Mouse (Mus musculus) adrenal gland, adult 2 months (tissue): ENCODE data around the gene Banf1. TPM values are rescaled to one million over a fixed set of nuclear protein-coding genes. Genes with fewer than 3 reads are reported as not detected.
"Not testable (repeated sequence)": the region's sequence is repeated elsewhere in the genome, so short reads cannot be mapped to it uniquely, and the experiment has no call there.

Experiments used
- DNase-seq: peaks from one replicate; pipeline ENCODE4 v3.0.0; 2021
- long read RNA-seq: library from polyadenylated mRNA; stranded (forward); transcript quantifications from one replicate; pipeline ENCODE4 v2.0.0, GENCODE M21; 2021
- polyA plus RNA-seq: library from polyadenylated mRNA; depleted of rRNA; stranded (reverse); fragments of >200 nt; gene quantifications from 2 replicates; pipeline ENCODE4 v1.2.3, GENCODE M21; 2012; rRNA removed
- total RNA-seq, 2 experiments: library from RNA; stranded (reverse); gene quantifications; 2 replicates each; pipeline ENCODE4 v1.2.3; 2021

Gene Banf1
- total RNA-seq: 100 to 1,000 TPM; 138 to 155 TPM
- 99.6 and 110 TPM in 2 replicates for polyA plus RNA-seq
- long read RNA-seq, transcript Banf1-202 (3 exons, 758 nt): minor isoform, 13 of 140 reads
- long read RNA-seq, transcript Banf1-204 (2 exons, 743 nt): minor isoform, 6 of 140 reads
- long read RNA-seq, transcript Banf1-201 (3 exons, 1,261 nt): major isoform, 68 of 140 reads
- long read RNA-seq, partial matches to known transcripts: 45 of 140 reads
- long read RNA-seq, other reads (novel, unspliced or antisense): 7 of 140 reads

DNA sequence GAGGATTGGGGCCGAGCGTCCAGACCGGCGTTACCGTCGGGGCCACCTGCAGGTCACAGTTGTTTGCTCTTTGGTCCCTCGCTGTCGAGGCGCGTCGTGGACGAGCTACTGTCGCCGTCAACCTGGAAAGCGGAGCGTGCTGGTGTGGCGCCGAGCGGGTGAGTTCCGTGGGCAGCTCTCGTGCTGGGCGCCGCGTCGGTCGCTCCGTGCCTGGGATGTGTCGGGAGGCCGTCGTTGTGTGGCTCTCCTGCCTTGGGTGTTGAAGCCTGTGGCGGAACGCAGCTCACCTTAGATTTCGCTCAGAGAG is at the start of gene Banf1:
TSS of gene Banf1 (minus strand) at position 116 of the 307 bp plus-strand sequence.
- no peak for DNase-seq

DNA sequence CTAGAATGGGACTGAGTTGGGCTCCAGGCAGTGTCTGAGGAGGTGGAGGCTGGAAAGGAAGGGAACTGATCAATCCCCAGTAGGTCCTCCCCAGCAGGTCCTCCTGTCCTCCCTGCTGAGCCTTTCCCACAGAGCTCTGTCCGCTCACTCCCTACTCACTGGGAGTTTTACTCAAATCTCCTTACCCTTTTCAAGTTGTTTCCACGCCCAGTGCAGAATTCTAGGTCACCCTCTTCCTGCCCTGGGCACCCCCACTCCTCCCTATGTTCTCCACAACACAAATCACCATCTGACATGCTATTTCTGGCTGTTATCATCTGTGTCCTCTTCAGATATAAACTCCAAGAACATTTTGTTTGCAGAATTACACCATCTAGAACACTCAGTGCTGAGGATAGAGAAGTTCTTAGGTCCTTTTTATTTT is 47.6 kb upstream of the Banf1 start:
- peak; percentile 51 for DNase-seq

DNA sequence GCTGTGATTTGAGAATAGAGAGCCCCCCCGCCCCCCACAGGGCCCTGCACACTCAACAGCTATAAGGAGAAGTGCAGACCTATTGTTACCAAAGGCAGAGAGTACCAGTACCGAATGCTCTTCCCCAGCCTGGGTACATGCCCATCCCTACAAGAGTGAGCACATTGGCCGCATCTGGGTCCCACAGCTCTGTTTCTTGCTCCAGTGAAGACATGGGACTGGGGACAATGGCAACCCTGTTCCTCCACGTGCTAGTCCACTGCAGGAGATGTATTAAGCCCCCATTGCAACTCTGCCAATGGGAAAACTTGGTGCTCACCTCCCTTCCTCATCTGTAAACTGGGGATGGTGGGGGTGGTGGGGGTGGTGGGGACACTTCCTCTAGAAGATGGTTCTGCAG is 46.9 kb upstream of the Banf1 start:
- no peak for DNase-seq

DNA sequence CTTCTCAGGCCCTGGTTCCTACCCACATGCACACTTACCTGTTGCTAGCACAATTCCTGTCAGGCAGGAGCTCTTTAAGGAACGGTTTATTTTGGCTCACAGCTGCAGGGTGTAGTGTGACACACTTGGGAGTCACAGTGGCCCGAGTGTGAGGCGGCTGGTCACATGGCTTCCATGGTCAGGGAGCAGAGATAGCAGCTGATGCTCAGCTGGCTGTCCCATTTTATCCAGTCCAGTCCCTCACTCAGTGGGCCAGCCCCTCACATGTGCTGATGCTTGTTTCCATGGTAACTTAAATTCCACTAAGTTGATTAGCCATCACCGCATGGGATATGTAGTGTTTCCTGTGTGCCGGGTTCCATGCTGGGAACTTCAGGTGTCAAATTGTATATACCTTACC is 45.0 kb upstream of the Banf1 start:
- no peak for DNase-seq

DNA sequence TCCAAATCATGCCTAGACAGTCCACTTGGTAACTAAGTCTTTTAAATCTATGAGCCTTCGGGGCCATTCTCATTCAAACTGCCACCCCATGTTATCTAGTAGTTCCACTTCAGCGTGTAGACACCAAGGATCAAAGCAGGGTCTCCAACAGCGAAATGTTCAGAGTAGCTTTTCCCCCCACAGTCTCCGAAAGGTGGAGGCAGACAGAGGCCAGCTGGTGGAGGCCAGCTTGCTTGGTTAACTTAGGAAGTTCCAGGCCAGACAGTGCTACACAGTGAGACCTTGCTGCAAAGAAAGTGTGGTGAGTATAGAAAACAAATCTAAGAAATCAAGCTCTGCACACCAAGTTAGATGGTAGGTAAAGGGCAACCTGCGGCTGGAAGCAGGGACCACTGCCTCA is 43.7 kb upstream of the Banf1 start:
- DNase-seq: no peak

DNA sequence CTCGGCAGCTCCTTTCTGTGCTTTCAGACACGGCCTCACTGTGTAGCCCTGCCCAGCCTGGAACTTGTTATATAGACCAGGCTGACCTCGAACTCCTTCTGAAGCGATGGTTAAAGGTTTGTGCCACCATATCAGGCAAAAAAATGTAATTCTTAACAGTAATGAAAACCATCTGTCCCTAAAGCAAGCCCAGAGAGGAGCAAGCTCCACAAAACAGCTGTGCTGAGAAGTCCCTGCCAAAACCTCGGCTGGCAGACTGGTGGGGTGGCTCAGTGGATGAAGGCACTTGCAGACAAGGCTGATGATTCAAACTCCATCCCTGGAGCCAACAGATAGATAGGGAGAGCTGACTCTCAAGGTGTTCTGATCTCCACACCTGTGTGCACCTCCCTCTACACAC is 42.1 kb upstream of the Banf1 start:
- DNase-seq: no peak

DNA sequence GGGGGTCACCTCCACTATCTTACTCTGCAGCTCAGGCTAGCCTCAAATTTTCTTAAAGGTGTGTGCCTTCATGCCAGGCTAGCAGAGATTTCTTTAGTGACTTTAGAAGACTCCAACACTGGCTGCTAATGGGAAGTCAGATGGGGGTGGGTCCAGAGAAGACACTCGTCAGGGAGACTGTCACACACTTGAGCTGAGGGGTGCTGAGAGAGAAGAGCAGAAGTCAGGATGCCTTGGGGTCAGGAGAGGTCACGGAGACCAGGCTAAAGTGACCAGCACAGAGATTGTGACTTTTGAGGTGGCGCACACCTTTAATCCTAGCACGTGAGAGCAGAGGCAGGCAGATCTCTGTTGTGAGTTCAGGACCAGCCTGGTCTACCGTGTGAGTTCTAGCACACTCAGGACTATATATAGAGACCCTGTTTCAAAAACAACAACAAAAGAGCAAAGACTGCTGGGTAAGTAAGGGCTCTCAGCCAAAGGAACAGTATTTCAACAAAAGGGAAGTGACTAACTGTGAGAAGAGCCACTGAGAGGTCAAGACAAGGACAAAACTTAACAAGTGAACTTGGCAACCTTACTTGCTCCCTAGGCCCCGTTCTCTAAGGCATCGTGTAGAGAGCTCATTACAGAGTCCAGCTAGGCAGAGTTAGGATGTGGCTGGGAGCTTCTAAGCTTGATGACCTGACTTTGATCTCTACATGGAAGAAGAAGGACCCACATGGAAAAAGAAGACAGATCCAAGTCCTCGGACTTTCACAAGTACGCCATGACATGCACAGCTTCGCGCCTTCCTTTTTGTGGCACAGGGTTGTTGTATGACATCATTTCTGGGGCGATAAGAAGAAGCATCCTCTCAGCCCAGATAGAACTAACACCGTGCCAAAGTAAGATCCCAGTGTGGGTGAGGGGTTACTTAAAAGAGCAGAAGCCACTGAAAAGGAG is 41.4 kb upstream of the Banf1 start:
- DNase-seq: no peak

DNA sequence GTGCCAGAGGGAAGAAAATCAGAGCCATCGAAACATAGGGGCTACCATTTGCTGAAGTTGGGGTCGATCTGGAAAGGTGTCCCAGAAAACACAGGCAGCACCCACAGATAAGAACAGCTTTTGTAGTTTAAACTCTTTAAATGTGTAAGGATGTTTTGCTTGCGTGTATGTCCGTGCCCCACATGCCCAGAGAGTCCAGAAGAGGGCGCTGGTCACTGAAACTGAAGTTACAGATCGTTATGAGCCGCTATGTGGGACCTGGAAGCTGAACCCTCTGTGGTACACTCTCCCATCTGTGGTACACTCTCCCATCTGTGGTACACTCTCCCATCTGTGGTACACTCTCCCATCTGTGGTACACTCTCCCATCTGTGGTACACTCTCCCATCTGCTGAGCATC is 40.2 kb upstream of the Banf1 start:
- peak; percentile 36 for DNase-seq

DNA sequence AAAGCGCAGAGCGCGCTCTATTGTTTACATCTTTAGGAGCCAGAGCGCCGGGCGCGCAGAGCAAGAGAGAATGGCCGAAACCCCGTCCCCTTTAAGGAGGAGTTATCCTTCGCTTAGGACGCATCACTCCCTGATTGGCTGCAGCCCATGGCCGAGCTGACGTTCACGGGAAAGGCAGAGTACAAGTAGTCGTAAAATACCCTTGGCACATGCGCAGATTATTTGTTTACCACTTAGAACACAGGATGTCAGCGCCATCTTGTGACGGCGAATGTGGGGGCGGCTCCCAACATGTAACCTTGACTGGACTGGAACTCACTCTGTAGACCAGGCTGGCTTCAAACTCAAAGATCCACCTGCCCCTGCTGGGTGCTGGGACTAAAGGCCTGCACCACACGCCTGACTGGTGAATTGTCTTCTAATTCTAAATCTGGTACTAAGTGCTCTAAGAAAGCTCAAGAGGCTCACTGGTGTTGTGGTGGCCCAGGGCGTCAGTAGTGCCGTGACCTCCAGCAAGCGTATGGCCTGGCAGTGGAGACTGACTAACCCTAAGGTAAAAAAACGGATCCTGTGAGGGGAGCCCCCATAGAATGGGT is 39.7 kb upstream of the Banf1 start:
- peak; percentile 67 for DNase-seq

DNA sequence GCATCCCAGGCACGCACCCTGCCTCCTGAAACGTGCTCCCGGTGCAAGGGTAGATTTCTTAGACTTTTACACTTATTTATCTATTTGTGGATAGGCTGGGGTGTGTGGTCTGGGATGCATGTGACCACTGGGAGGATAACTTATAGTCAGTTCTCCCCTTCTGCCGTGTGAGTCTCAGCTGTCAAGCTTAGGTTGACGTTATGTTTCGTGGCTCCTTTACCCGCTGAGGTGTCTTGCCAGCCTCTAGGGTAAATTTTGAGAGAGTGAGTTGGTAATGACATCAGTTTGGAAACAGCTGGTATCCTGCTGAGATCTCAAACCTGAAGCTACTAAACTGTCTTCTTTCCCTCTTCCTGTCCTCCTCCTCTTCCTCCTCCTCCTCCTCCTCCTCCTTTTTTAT is 39.0 kb upstream of the Banf1 start:
- no peak for DNase-seq

DNA sequence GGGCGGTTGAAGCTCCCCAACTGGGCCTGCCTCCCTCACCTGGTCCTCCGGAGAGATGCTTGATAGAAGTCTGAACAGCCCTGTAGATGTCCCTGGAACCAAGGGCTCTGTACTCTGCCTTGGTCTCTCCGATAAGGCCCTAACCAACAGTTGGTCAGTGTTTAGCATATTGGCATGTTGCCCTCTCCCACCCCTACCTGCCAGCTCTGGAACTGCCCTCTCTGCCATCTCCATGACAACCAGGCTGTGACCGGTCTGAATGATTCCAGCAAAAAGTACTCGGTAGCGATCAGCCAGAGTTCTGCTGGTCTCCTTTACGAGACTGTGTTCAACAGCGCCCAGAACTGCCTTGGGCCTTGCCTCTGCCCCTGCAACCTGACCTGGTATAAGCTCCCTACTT is 35.3 kb upstream of the Banf1 start, which contains the start of gene Tsga10ip:
TSS of gene Tsga10ip (minus strand) at position 234 of the 400 bp plus-strand sequence.
- no peak for DNase-seq

DNA sequence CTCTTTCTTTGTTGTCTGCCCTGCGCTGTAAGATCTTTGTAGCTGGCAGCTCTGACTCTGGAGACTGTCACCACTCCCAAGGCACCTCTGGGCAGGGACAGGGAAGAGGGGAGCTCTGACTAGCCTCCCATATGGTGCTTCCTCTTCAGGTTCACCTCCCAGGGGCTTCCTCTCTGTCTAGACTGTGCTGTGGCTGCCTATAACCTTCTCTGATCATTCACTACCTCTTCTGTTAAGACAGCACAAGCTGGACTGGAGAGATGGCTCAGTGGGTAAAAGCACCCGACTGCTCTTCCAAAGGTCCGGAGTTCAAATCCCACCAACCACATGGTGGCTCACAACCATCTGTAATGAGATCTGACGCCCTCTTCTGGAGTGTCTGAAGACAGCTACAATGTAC is 34.1 kb upstream of the Banf1 start:
- DNase-seq: not testable (repeated sequence)

DNA sequence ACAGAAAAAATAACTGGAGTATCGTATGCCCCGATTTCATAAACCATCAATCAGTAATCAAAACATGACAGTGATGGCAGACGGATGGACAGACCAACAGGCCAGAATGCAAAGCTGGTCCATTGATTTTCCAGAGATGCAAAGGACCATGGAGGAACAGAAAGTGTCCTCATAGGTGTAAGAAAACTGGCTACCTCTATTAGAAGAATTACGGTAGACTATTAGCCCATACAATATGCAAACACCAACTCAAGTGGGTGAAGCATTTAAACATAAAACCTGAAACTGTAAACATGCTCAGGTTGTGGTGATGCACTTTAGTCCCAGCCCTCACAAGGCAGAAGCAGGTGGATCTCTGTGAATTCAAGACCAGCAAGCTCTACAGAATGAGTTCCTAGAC is 28.4 kb upstream of the Banf1 start:
- DNase-seq: no peak

DNA sequence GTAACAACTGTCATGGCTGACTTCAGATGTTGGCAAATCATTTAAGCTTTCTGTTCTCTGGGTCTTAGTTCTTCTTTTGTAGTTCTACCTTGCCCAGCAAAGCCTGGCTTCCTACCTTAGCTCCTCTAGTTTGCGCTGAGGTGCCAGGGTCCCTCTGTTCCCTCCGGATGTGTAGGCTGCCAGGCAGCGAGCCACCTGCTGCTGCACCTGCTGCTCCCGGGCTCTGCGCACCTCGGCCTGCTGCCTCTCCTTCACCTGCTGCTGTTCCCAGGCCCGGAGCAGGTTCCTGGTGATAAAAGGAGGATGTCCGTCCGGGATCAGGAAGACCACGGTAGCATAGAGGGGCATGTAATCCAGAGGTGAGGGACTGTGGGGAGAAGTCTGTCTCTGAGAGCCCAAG is 27.2 kb upstream of the Banf1 start:
- DNase-seq: no peak

DNA sequence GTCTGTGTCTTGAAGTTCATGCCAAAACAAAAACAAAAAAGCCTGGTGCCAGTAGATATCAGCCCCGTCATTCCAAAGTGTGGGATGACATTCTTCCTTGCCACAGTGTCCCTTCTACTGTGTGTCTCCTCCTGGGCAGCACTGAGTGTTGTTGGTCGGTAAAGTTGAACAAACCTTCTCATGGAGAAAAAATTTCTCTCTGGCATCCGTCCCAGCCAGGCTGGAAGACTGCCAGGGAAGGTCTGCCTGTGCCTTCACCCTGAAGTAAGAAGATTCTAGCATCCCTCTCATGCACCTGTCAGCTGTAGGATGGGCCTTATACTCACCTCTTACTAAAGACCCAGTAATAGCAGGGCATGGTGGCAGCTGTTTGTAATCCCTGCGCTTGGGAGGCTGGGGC is 25.9 kb upstream of the Banf1 start:
- DNase-seq: peak; percentile 88

DNA sequence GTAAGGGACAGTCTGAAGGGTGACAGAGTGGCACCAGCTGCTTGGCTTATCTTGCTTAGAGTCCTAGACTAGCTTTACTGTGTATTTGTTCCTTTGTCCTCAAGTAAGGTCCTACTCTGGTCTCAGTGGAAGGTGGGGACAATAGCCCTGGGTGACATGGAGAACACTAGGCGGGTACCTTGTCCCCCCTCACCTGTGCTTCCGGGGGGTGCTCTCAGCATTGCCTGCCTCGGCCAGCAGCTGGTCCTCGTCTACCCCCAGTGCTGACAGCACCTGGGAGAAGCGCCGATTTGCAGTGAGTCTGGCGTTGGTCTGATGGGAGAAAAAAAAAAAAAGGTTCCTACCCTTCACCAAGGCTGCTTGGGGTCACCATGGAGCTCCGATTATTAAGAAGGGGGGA is 23.4 kb upstream of the Banf1 start:
- no peak for DNase-seq

DNA sequence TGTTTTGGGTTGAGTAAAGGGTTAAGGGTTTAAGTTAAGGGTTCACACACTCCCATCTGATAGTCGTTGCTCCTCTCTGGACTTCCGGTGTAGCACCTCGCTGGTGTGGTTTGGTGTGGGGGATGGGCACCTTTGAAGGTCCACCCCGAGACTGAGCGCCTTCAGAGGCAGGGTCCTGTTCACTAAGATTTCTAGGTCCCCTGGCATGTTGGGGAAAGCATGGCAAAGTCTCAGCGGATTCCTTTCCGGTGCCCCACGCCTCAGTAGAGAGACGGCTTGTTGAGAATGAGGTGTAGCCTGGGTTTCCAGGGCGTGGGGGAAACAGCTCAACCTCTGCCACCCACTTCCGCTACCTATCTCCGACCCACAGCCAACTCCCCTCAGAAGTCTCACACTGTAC is 22.7 kb upstream of the Banf1 start:
- peak; percentile 39 for DNase-seq

DNA sequence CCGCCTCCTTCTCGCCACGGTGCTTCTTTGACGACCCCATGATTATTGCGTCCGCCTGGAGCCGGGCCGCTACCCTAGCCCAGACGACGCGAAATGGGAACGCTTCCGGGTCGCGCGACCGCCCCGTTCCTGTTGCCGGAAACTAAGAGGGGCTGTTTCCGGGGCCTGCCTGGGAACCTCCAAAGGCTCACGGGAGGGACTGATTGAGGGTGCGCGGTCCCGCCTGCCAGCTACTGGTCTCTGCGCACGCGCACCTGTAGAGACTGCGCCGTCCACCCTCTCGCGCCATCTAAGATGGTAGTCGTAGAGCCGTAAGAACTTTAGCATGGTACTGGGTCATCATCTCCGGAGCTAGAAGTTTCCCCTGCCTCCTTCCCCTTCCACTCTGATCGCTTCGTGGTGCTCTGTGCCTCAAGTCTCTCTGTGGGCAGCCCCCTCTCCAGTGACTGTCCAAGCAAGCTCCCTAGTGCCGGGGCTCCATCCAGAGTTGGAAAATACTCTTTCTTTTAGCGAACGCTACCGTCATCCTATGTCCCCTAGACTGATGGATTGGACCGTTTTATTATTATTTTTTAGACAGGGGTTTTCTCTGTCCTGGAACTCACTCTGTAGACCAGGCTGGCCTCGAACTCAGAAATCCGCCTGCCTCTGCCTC is 21.7 kb upstream of the Banf1 start, which contains the start of gene Sart1:
TSS of gene Sart1 (minus strand) at position 116 of the 655 bp plus-strand sequence.
- DNase-seq: peak; percentile 97

DNA sequence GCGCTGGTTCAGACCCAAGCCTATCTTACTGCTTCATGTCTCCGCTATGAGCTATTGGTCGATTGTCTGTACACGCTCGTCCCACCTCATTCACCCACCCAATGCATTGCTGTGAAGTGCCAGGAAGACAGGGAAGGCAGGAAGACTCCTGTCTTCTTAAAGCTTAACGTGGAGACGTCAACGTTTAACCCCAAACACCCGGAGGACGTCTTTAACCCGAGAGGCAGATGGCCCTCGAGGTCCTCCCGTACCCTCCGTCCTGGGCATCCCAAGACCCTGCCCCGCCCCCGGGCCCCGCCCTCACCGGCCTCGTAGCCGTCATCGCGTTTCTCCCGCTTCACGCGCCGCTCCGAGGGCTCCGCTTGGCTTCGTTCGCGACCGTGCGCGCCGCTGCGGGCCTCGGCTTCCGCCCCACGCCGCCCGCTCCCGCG is 21.1 kb upstream of the Banf1 start:
- peak; percentile 56 for DNase-seq

DNA sequence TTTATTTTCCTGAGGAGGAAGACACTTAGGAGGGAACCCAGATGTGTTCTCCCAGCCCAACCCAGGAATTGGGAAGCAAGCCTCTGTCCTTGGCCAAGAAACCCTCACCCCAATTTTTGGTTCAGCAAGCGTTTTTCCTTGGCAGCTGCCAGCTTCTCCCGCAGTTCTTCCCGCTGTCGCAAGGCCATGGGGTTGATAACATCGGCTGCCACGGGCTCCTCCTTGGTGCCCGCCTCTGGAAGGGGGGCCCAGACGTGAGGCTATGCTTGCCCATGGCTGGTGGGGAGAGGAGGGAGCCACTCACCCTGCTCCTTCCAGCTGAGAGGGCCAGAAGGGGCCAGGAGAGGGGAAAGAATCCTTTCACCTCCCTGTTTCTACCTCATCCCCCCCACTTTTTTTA is 17.7 kb upstream of the Banf1 start:
- no peak for DNase-seq

DNA sequence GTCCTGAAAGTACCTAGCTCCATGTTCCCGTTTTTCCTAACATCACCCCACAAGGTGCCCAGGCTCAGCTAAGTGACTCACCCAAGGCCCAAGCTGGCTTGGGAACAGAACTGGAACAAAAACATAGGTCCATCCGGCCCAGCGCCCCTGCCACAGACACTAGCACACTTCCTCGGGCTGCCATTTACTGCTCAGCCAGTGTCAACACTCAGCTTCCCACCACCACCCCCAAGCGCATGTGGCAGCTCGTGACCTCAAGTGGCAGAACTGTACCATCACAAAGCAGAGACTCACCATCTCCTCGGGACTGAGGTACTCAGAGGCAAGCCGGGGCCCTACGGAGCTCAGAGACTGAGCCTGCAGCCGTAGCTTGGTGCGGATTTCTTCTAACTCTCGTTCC is 16.4 kb upstream of the Banf1 start:
- no peak for DNase-seq

DNA sequence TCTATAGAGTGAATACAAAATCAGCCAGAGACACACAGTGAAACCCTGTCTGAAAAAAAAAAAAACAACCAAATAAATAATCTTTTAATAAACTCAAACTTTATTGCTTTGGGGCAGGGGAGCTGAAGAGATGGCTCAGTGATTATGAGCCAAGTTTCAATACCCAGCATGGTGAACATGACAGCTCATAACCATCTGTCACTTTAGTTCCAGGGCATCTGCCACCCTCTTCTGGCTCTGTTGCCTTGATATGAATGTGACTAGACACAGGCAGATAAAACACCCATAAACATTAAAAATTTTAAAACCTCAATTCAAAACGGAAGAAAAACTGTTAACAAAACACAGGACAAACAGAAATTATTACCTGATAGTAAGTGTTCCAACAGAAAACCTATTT is 10.5 kb upstream of the Banf1 start:
- DNase-seq: no peak

DNA sequence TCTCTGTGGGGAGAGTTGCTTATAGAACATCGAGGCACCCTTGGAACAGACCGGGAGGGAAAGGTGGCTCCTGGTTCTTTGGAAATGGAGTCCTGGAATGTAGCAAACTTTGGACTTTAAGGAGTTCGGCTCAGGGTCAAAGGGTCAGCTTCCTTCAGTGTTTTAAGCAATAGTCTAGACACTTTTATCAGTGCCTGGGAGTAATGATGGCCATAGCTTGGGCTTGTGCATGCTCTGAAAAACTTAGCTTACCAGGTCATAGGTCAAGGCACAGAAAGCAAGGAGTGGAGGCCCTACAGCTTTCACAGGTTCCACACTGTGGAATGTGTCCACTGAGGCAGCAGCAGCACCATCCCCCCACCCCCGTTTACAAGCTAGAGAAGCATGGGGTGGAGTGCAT is 7.8 kb upstream of the Banf1 start:
- no peak for DNase-seq
